Mouse (Mus musculus) heart, postnatal 0 days (tissue): ENCODE measurements at regions not wholly inside any gene's neighbourhood (a gene's known extent, or its start where the extent isn't known, plus 50 kb on each side); places are given as distances from the start of the nearest gene placed in this dataset.

ENCODE experiments used
- ATAC-seq: fragments of 200-750 bp; cut with Nextera tagmentation; 2 replicates; pipeline ENCODE4 v1.8.0; 2017; ENCODE audit warnings: low read depth, moderate number of reproducible peaks, moderate library complexity; ENCODE audit not compliant: insufficient read depth
- DNase-seq: peaks from one replicate; pipeline ENCODE4 v3.0.0-alpha.2; 2016; ENCODE audit warnings: low spot score
- H3K27ac ChIP-seq: fragments of 300-500 bp; sonication (generic); 2 replicates; pipeline ENCODE4 v1.5.1; 2014; ENCODE audit warnings: low read depth, mild to moderate bottlenecking
- H3K27me3 ChIP-seq: fragments of 300-500 bp; sonication (generic); 2 replicates; pipeline ENCODE4 v1.6.1; 2014; ENCODE audit warnings: low read length, mixed read lengths; ENCODE audit not compliant: control insufficient read depth, insufficient read depth
- H3K36me3 ChIP-seq: fragments of 300-500 bp; sonication (generic); replicated peaks from 2 replicates; pipeline ENCODE4 v1.6.1; 2014; ENCODE audit warnings: low read length, mixed read lengths; ENCODE audit not compliant: control insufficient read depth, insufficient read depth
- H3K4me1 ChIP-seq: fragments of 300-500 bp; sonication (generic); 2 replicates; pipeline ENCODE4 v1.6.1; 2014; ENCODE audit warnings: antibody characterized with exemption; ENCODE audit not compliant: control insufficient read depth, insufficient read depth
- H3K4me2 ChIP-seq: fragments of 300-500 bp; sonication (generic); 2 replicates; pipeline ENCODE4 v1.6.1; 2014; ENCODE audit warnings: low read depth, mild to moderate bottlenecking, low read length, moderate library complexity
- H3K4me3 ChIP-seq: fragments of 300-500 bp; sonication (generic); 2 replicates; pipeline ENCODE4 v1.5.1; 2014; ENCODE audit warnings: low read depth, low read length
- H3K9ac ChIP-seq: fragments of 300-500 bp; sonication (generic); replicated peaks from 2 replicates; pipeline ENCODE4 v1.6.1; 2014; ENCODE audit warnings: low read depth, low read length, mixed read lengths
- H3K9me3 ChIP-seq: fragments of 300-500 bp; sonication (generic); replicated peaks from 2 replicates; pipeline ENCODE4 v1.6.1; 2016; ENCODE audit warnings: low read length; ENCODE audit not compliant: control insufficient read depth
- CTCF ChIP-seq: IDR thresholded peaks from 2 replicates; pipeline ENCODE4 v1.5.1; 2016; ENCODE audit warnings: antibody characterized with exemption, control low read depth, low read depth
- EP300 ChIP-seq: IDR thresholded peaks from 2 replicates; pipeline ENCODE4 v1.6.1; 2016; ENCODE audit warnings: antibody characterized with exemption, low read depth
- WGBS: fragments of 180-500 bp; shearing (Covaris S2); extraction: QIAGEN DNeasy Blood & Tissue Kit; methylation state at CpG from one replicate; pipeline ENCODE4 v1.1.7; 2014; 5-methylcytosine and 5-hydroxymethylcytosine counted together

- ATAC-seq (no peak), DNase-seq (no peak)
- Histone ChIP-seq H3K4me3 (no peak overlapping the region), H3K36me3 (no peaks in the 10 kb centered on the region), H3K9me3 (no peaks in the 10 kb centered on the region), H3K27ac (no peak overlapping the region), H3K27me3 (no peaks in the 10 kb centered on the region), H3K4me2 (no peak overlapping the region), H3K9ac (no peak overlapping the region), H3K4me1 (no peaks in the 10 kb centered on the region)
- TF ChIP-seq CTCF (0 out of 2 replicates have a peak, but pooled peaks have one; percentile 3), EP300 (no peak)
- WGBS, result 72% methylated on average over 2 of the region's 2 CpGs
Measured at GRCm38 (mm10) chr11:56224999-56225398, 184.2 kb upstream of the Nmur2 start.

DNA sequence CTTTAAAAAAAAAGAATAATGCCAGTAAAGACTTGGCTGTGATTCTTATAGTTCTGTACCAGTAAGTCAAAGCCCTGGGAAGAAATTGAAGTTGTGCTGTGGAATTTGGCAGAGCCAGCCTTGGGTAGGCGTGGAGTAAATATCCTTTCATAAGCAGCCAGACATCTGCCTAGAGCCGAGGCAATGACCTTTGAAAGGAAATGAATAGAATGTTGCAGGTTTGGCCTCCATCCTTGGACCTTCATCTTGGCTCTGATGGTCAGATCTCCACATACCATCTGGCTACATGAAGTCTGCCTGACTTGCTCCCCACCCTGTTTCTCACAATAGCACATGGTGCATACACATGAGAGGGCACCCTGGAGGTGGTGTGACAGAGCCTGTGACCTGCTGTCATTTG is 174.9 kb upstream of the Nmur2 start:
- TF ChIP-seq CTCF (no peak), EP300 (no peak)
- no peak for ATAC-seq
- Histone ChIP-seq H3K36me3 (no peaks in the 10 kb centered on the region), H3K4me1 (no peaks in the 10 kb centered on the region), H3K9ac (no peak overlapping the region), H3K4me3 (no peak overlapping the region), H3K27ac (no peak overlapping the region), H3K4me2 (no peak overlapping the region), H3K9me3 (no peaks in the 10 kb centered on the region; the same call in 1 of the 2 replicates), H3K27me3 (no peaks in the 10 kb centered on the region)
- no peak for DNase-seq
- WGBS, result 58% methylated on average over 2 of the region's 2 CpGs

DNA sequence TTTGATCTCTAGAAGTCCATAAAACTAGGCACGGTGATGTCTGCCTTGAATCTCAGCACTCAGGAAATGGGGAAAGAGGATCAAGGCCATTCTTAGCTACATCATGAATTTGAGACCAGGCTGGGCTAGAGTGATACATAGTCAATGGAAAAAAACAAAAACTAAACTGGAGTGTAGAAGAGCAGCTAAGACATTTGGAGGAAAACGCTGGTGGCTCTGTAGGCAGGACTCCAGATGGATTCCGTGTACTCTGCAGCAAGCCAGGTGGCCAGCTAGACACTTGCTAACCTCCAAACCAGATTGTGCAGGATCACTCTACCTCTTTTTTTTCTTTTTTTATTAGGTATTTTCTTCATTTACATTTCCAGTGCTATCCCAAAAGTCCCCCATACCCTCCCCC is 161.0 kb upstream of the Nmur2 start:
- no peaks in the 10 kb centered on the region for H3K27me3 ChIP-seq
- no peak overlapping the region for H3K4me3 ChIP-seq
- H3K9ac ChIP-seq, result no peak overlapping the region
- DNase-seq (no peak), ATAC-seq (no peak)
- H3K4me1 ChIP-seq, result no peaks in the 10 kb centered on the region
- no peaks in the 10 kb centered on the region for H3K36me3 ChIP-seq
- TF ChIP-seq EP300, result no peak
- no peak for TF ChIP-seq CTCF
- 84% methylated on average over 3 of the region's 3 CpGs for WGBS
- H3K9me3 ChIP-seq, result no peaks in the 10 kb centered on the region
- no peak overlapping the region for H3K27ac ChIP-seq
- H3K4me2 ChIP-seq, result no peak overlapping the region

DNA sequence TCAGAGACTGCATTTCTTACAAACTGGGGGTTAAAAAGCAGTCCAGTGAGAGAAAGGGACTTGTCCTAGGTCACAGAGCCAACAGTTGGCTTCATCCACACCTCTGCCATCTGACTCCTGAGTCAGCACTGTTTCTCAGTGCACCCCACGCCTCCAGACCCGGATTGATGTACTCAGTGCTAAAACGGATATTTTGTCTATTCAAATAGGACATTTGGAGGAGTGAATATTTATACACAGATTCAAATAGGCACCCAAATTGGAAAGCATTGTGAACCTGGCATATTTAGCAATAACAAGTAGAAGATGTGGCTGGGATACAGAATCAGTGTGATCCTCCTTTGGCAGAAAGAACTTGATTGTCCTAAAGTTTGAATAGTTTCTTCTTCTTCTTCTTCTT is 154.5 kb upstream of the Nmur2 start:
- TF ChIP-seq EP300, result no peak
- ATAC-seq (no peak), DNase-seq (no peak)
- 64% methylated on average over 3 of the region's 3 CpGs for WGBS
- no peak overlapping the region for H3K4me2 ChIP-seq
- H3K4me3 ChIP-seq, result no peak overlapping the region
- no peaks in the 10 kb centered on the region for H3K36me3 ChIP-seq
- H3K9ac ChIP-seq, result no peak overlapping the region
- H3K4me1 ChIP-seq, result no peaks in the 10 kb centered on the region
- no peaks in the 10 kb centered on the region for H3K27me3 ChIP-seq
- H3K27ac ChIP-seq, result no peak overlapping the region
- no peaks in the 10 kb centered on the region for H3K9me3 ChIP-seq

GRCm38 (mm10) chr11:56193426-56193825 is 152.6 kb upstream of the Nmur2 start:
- WGBS, result 45% methylated on average over 2 of the region's 2 CpGs
- no peak for DNase-seq
- Histone ChIP-seq H3K9ac (no peak overlapping the region), H3K4me2 (no peak overlapping the region), H3K4me1 (no peaks in the 10 kb centered on the region), H3K27me3 (no peaks in the 10 kb centered on the region), H3K27ac (no peak overlapping the region), H3K36me3 (no peaks in the 10 kb centered on the region), H3K4me3 (no peak overlapping the region), H3K9me3 (no peaks in the 10 kb centered on the region)
- no peak for ATAC-seq
- TF ChIP-seq CTCF (no peak), EP300 (no peak)

GRCm38 (mm10) chr11:56173895-56174294 is 133.1 kb upstream of the Nmur2 start:
- TF ChIP-seq CTCF (no peak), EP300 (no peak)
- H3K27me3 ChIP-seq, result no peaks in the 10 kb centered on the region
- no peak overlapping the region for H3K4me3 ChIP-seq
- no peaks in the 10 kb centered on the region for H3K9me3 ChIP-seq
- no peak overlapping the region for H3K4me2 ChIP-seq
- ATAC-seq (no peak), DNase-seq (no peak)
- H3K4me1 ChIP-seq, result no peaks in the 10 kb centered on the region
- H3K36me3 ChIP-seq, result no peaks in the 10 kb centered on the region
- 78% methylated on average over 1 of the region's 1 CpGs for WGBS
- no peak overlapping the region for H3K27ac ChIP-seq
- H3K9ac ChIP-seq, result no peak overlapping the region
